Mouse (Mus musculus) cerebellum, adult 2 months (tissue): ENCODE results near the gene Sema3e.

ENCODE experiments used
- CTCF ChIP-seq: fragments of 200-500 bp; IDR thresholded peaks from 2 replicates; pipeline ENCODE4 v1.5.1; 2011; ENCODE audit warnings: low read depth, mild to moderate bottlenecking, control low read depth, low read length, moderate library complexity, borderline replicate concordance; ENCODE audit not compliant: insufficient read depth
- POLR2A ChIP-seq: fragments of 200-500 bp; IDR thresholded peaks from 2 replicates; pipeline ENCODE4 v1.6.1; 2011; ENCODE audit warnings: low read length, control low read depth, borderline replicate concordance; ENCODE audit not compliant: insufficient read depth

- TF ChIP-seq CTCF (no peak), POLR2A (no peak)
These were observed 3.3 kb downstream of the Sema3e start for GRCm38 (mm10) chr5:14028341-14028740.
